Mouse (Mus musculus) hindbrain, embryonic 16.5 days (tissue): ENCODE measurements at regions not wholly inside any gene's neighbourhood (a gene's known extent, or its start where the extent isn't known, plus 50 kb on each side); places are given as distances from the start of the nearest gene placed in this dataset.

Source experiments
- ATAC-seq: fragments of 200-750 bp; cut with Nextera tagmentation; 2 replicates; pipeline ENCODE4 v1.8.0; 2017; ENCODE audit warnings: moderate TSS enrichment, moderate library complexity
- H3K27ac ChIP-seq: fragments of 300-500 bp; sonication (generic); 2 replicates; pipeline ENCODE4 v1.5.1; 2014; ENCODE audit warnings: low read depth, mild to moderate bottlenecking, control low read depth, low read length, moderate library complexity
- H3K27me3 ChIP-seq: fragments of 300-500 bp; sonication (generic); replicated peaks from 2 replicates; pipeline ENCODE4 v1.6.1; 2014; ENCODE audit warnings: low read length; ENCODE audit not compliant: control insufficient read depth, insufficient read depth
- H3K36me3 ChIP-seq: fragments of 300-500 bp; sonication (generic); 2 replicates; pipeline ENCODE4 v1.6.1; 2014; ENCODE audit warnings: mild to moderate bottlenecking, low read length, moderate library complexity, mixed read lengths; ENCODE audit not compliant: control insufficient read depth, insufficient read depth
- H3K4me1 ChIP-seq: fragments of 300-500 bp; sonication (generic); 2 replicates; pipeline ENCODE4 v1.6.1; 2014; ENCODE audit warnings: low read depth, low read length; ENCODE audit not compliant: control insufficient read depth, insufficient read depth
- H3K4me2 ChIP-seq: fragments of 300-500 bp; sonication (generic); 2 replicates; pipeline ENCODE4 v1.6.1; 2014; ENCODE audit warnings: mild to moderate bottlenecking, low read length, control low read depth, moderate library complexity
- H3K4me3 ChIP-seq: fragments of 300-500 bp; sonication (generic); 2 replicates; pipeline ENCODE4 v1.5.1; 2014; ENCODE audit warnings: mild to moderate bottlenecking, low read length, control low read depth, moderate library complexity
- H3K9ac ChIP-seq: fragments of 300-500 bp; sonication (generic); 2 replicates; pipeline ENCODE4 v1.6.1; 2014; ENCODE audit warnings: low read depth, mild to moderate bottlenecking, control low read depth, low read length, moderate library complexity
- H3K9me3 ChIP-seq: fragments of 300-500 bp; sonication (generic); 2 replicates; pipeline ENCODE4 v1.6.1; 2014; ENCODE audit warnings: mild to moderate bottlenecking, low read length, moderate library complexity; ENCODE audit not compliant: control insufficient read depth
- WGBS: fragments of 180-500 bp; shearing (Covaris S2); extraction: QIAGEN DNeasy Blood & Tissue Kit; methylation state at CpG from one replicate; pipeline ENCODE4 v1.1.7; 2014; 5-methylcytosine and 5-hydroxymethylcytosine counted together

DNA sequence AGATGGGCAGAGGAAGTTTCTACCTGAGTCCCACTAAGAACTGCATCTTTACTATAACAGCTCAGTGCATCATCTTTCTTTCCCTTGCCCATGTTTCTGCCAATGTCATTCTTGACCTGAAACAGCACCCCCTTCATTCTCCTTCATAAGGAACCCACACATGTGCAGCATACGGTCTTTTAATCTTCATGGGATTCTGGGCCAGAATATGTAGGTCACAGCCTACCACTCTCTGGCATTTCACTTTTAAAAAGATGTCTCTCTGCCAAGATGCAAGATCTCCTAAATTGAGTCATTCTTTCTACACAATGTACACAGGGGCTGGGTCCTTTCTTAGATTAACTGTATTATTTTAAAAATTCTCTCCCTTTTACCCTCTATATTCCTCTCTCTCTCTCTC, 223.2 kb downstream of the Twistnb start:
- Histone ChIP-seq H3K9me3 (no peaks in the 10 kb centered on the region), H3K4me2 (no peak overlapping the region), H3K36me3 (no peaks in the 10 kb centered on the region), H3K4me1 (no peaks in the 10 kb centered on the region), H3K27ac (no peak overlapping the region), H3K9ac (no peak overlapping the region), H3K4me3 (no peak overlapping the region), H3K27me3 (no peaks in the 10 kb centered on the region)
- no peak for ATAC-seq
- 73% methylated on average over 1 of the region's 1 CpGs for WGBS

GRCm38 (mm10) chr12:33675508-33675907, 246.1 kb downstream of the Twistnb start:
- no peak overlapping the region for H3K4me3 ChIP-seq
- no peaks in the 10 kb centered on the region for H3K27me3 ChIP-seq
- no peak overlapping the region for H3K9ac ChIP-seq
- no peak overlapping the region for H3K4me2 ChIP-seq
- no peak overlapping the region for H3K27ac ChIP-seq
- no peak for ATAC-seq
- no peaks in the 10 kb centered on the region for H3K9me3 ChIP-seq
- WGBS: 82% methylated on average over 6 of the region's 6 CpGs
- H3K4me1 ChIP-seq: no peaks in the 10 kb centered on the region
- no peaks in the 10 kb centered on the region for H3K36me3 ChIP-seq

- ATAC-seq: no peak
- Histone ChIP-seq H3K4me2 (no peak overlapping the region), H3K9ac (no peak overlapping the region), H3K4me3 (no peak overlapping the region), H3K9me3 (no peaks in the 10 kb centered on the region), H3K27me3 (no peaks in the 10 kb centered on the region), H3K4me1 (no peaks in the 10 kb centered on the region), H3K27ac (no peak overlapping the region), H3K36me3 (no peaks in the 10 kb centered on the region)
- 88% methylated on average over 3 of the region's 3 CpGs for WGBS
Observed at GRCm38 (mm10) chr12:33692870-33693269, 235.4 kb upstream of the Ferd3l start.

DNA sequence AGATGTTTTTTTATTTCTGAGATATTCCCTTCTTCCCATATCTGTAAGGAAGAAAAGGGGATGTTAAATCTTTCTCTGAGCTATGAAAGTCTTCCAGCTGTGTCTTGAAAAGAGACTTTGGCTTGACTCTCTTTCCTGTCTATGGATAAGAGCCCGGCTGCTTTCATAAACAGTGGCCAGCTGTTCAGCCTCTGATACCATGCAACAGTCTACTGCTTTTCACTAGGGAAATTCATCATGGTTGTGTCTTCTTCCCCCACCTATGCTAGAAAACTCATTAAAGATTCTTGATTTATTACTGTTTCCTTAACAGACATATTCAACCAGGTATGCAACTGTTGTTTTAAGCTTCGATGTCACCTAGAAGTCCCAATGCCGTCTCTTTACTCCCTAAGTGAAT, 213.8 kb upstream of the Ferd3l start:
- WGBS: 82% methylated on average over 3 of the region's 3 CpGs
- no peaks in the 10 kb centered on the region for H3K36me3 ChIP-seq
- H3K27me3 ChIP-seq: no peaks in the 10 kb centered on the region
- H3K4me2 ChIP-seq: no peak overlapping the region
- ATAC-seq: no peak
- no peak overlapping the region for H3K9ac ChIP-seq
- H3K4me1 ChIP-seq: no peaks in the 10 kb centered on the region; the same call in 1 of the 2 replicates
- H3K27ac ChIP-seq: no peak overlapping the region
- no peak overlapping the region for H3K4me3 ChIP-seq
- H3K9me3 ChIP-seq: no peaks in the 10 kb centered on the region

- no peaks in the 10 kb centered on the region; the same call in 1 of the 2 replicates for H3K4me1 ChIP-seq
- no peaks in the 10 kb centered on the region for H3K36me3 ChIP-seq
- H3K27ac ChIP-seq: no peak overlapping the region
- H3K9ac ChIP-seq: no peak overlapping the region
- H3K9me3 ChIP-seq: no peaks in the 10 kb centered on the region
- whole genome bisulfite sequencing: 94% methylated on average over 2 of the region's 2 CpGs
- no peak for ATAC-seq
- no peak overlapping the region for H3K4me3 ChIP-seq
- no peak overlapping the region for H3K4me2 ChIP-seq
- no peaks in the 10 kb centered on the region for H3K27me3 ChIP-seq
Observed at GRCm38 (mm10) chr12:33715997-33716396, 212.2 kb upstream of the Ferd3l start.

GRCm38 (mm10) chr12:33717053-33717452, 211.2 kb upstream of the Ferd3l start:
- no peak overlapping the region for H3K4me2 ChIP-seq
- no peak overlapping the region for H3K4me3 ChIP-seq
- H3K9me3 ChIP-seq: no peaks in the 10 kb centered on the region
- no peak overlapping the region for H3K9ac ChIP-seq
- H3K4me1 ChIP-seq: no peaks in the 10 kb centered on the region; the same call in 1 of the 2 replicates
- H3K27me3 ChIP-seq: no peaks in the 10 kb centered on the region
- no peak for ATAC-seq
- no peaks in the 10 kb centered on the region for H3K36me3 ChIP-seq
- 37% methylated on average over 4 of the region's 4 CpGs for WGBS
- no peak overlapping the region for H3K27ac ChIP-seq

GRCm38 (mm10) chr12:33717601-33718260, 210.5 kb upstream of the Ferd3l start:
- H3K4me3 ChIP-seq: no peak overlapping the region
- no peaks in the 10 kb centered on the region for H3K36me3 ChIP-seq
- no peaks in the 10 kb centered on the region for H3K27me3 ChIP-seq
- H3K27ac ChIP-seq: no peak overlapping the region
- ATAC-seq: peak; percentile 70
- no peak overlapping the region; the same call in 1 of the 2 replicates for H3K9ac ChIP-seq
- H3K4me1 ChIP-seq: no peaks in the 10 kb centered on the region; the same call in 1 of the 2 replicates
- 31% methylated on average over 14 of the region's 14 CpGs for WGBS
- peak overlapping the region; percentile 47 for H3K4me2 ChIP-seq
- H3K9me3 ChIP-seq: no peaks in the 10 kb centered on the region

DNA sequence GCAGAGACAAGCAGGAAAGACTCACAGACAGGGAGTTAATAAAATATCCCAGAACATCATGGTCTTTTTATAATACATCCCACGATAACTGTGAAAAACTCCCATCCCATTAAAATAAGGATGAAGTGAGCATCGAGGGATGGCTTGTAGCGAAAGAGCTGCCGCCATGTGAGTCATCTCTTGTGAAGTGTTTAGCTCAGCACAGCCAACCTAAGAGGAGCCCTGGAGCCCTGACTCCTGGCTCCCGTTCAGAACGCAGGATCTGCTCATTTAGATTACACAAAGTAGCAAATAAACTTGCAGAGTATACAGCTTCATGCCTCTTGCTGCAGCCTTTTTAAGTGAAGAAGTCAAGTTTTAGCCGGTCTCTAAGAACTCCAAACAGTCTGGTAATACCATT, 209.2 kb upstream of the Ferd3l start:
- H3K9me3 ChIP-seq: no peaks in the 10 kb centered on the region
- H3K4me1 ChIP-seq: no peaks in the 10 kb centered on the region; the same call in 1 of the 2 replicates
- H3K36me3 ChIP-seq: no peaks in the 10 kb centered on the region
- H3K4me3 ChIP-seq: no peak overlapping the region
- H3K9ac ChIP-seq: no peak overlapping the region
- WGBS: 67% methylated on average over 7 of the region's 7 CpGs
- H3K4me2 ChIP-seq: no peak overlapping the region
- H3K27me3 ChIP-seq: no peaks in the 10 kb centered on the region
- ATAC-seq: no peak
- no peak overlapping the region for H3K27ac ChIP-seq

DNA sequence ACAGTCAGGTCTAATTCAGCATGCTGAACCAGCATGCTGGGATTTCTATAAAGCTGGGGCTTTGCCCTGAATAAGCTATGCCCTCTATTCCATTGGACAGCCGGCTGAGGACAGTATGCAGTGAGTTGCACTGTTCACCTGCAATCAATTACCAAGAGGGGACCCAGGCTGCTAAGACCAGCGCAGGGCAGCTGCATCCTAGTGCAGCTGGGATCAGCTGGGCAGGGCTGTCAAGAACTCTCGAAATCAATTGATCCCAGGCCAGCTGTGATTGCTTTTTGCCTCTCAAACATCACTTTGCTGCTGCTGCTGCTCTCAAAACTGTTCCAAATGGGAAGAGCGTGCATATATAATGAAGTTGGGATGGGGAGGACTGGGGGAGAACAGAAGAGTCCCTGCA, 196.3 kb upstream of the Ferd3l start:
- Histone ChIP-seq H3K4me3 (no peak overlapping the region), H3K36me3 (no peaks in the 10 kb centered on the region), H3K9me3 (no peaks in the 10 kb centered on the region), H3K4me2 (no peak overlapping the region), H3K9ac (no peak overlapping the region), H3K27ac (no peak overlapping the region), H3K4me1 (no peaks in the 10 kb centered on the region), H3K27me3 (no peaks in the 10 kb centered on the region)
- WGBS: 32% methylated on average over 4 of the region's 4 CpGs
- no peak for ATAC-seq
